Mouse (Mus musculus): ENCODE data around the gene Cox7a2l.

GRCm38 (mm10) chr17:83517280-83518015, at the start of gene Cox7a2l:
- TF ChIP-seq MAFK (IDR thresholded peaks at IDR 0.05; ENCODE audit: insufficient read depth, low read depth, low read length) (no peak), HCFC1 (IDR thresholded peaks at IDR 0.05; ENCODE audit: borderline replicate concordance, insufficient read depth, low read length) (no peak)
